Mouse (Mus musculus): ENCODE results near the gene Usp4. TPM values are rescaled to one million over a fixed set of nuclear protein-coding genes. Genes with fewer than 3 reads are reported as not detected.

Gene Usp4
- polyA plus RNA-seq, 1 experiment from 2014 or later: 113 TPM

DNA sequence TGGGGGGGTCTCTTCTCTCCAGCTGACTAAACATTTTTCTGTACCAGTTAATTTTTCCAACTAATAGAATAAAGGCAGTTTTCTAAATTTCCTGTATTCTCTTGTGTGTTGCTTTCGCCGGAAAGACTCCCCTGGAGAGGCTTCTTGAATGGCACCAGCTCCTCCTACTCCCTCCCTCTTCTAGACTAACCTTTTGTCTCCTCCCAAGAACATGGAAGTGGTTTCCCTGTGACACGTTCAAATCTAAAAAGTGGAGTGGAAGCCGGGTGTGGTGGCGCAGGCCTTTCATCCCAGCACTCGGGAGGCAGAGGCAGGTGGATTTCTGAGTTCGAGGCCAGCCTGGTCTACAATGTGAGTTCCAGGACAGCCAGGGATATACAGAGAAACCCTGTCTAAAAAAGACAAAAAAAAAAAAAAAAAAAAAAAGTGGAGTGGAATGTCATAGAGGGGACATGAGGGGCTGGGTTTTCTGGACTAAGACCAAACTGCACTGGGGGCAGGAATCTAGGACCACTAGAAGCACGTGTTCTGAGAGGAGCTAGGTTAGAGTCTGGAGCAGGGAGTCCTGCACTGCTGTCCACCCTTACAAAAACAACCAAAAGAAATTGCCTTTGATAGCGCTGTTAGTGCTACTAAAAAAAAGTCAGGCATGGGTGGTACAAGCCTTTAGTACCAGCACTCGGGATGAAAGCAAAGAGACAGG lies 9.7 kb upstream of the Usp4 start:
- no peak for TF ChIP-seq CTCF (IDR thresholded peaks at IDR 0.05; ENCODE audit: low read depth)
- H3K4me3 ChIP-seq (ENCODE audit: low read depth, low read length): peak overlapping the region; percentile 81; the same call in 1 of the 2 replicates
- no peak overlapping the region for H3K9ac ChIP-seq
- ATAC-seq (ENCODE audit: insufficient read depth): no peak
- no peaks in the 10 kb centered on the region for H3K27me3 ChIP-seq (ENCODE audit: insufficient read depth, low read length)
- H3K9me3 ChIP-seq (ENCODE audit: low read depth, low read length): no peaks in the 10 kb centered on the region
- no peak for DNase-seq
- H3K4me2 ChIP-seq: peak overlapping the region; percentile 85
- peaks cover 3% of the 10 kb centered on the region for H3K4me1 ChIP-seq (ENCODE audit: insufficient read depth)
- WGBS: 67% methylated on average over 10 of the region's 10 CpGs
- H3K27ac ChIP-seq (ENCODE audit: low read depth): peak overlapping the region; percentile 96
- H3K36me3 ChIP-seq (ENCODE audit: insufficient read depth): peaks cover 51% of the 10 kb centered on the region

- Histone ChIP-seq H3K4me3 (ENCODE audit: low read depth, low read length) (peak overlapping the region; percentile 81), H3K4me2 (peak overlapping the region; percentile 85), H3K9me3 (ENCODE audit: low read depth, low read length) (no peaks in the 10 kb centered on the region), H3K36me3 (ENCODE audit: insufficient read depth) (peaks cover 46% of the 10 kb centered on the region), H3K9ac (peak overlapping the region; percentile 87), H3K27me3 (ENCODE audit: insufficient read depth, low read length) (no peaks in the 10 kb centered on the region), H3K4me1 (ENCODE audit: insufficient read depth) (peaks cover 3% of the 10 kb centered on the region), H3K27ac (ENCODE audit: low read depth) (peak overlapping the region; percentile 96)
- peak; percentile 13 for ATAC-seq (ENCODE audit: insufficient read depth)
- no peak for TF ChIP-seq CTCF (IDR thresholded peaks at IDR 0.05; ENCODE audit: low read depth)
- 30% methylated on average over 6 of the region's 6 CpGs for WGBS
- DNase-seq: no peak
Measured at GRCm38 (mm10) chr9:108338551-108338885, 9.1 kb upstream of the Usp4 start.

- Histone ChIP-seq H3K27me3 (ENCODE audit: insufficient read depth, low read length) (no peaks in the 10 kb centered on the region), H3K36me3 (ENCODE audit: insufficient read depth) (peaks cover 40% of the 10 kb centered on the region), H3K9ac (peak within 1 kb of the TSS; percentile 87), H3K4me2 (peak within 1 kb of the TSS; percentile 85), H3K27ac (ENCODE audit: low read depth) (peak within 1 kb of the TSS; percentile 96), H3K4me1 (ENCODE audit: insufficient read depth) (peaks cover 3% of the 10 kb centered on the region), H3K9me3 (ENCODE audit: low read depth, low read length) (no peaks in the 10 kb centered on the region), H3K4me3 (ENCODE audit: low read depth, low read length) (peak within 1 kb of the TSS; percentile 81)
- no peak for TF ChIP-seq CTCF (IDR thresholded peaks at IDR 0.05; ENCODE audit: low read depth)
- ATAC-seq (ENCODE audit: insufficient read depth): peak; percentile 97
- DNase-seq: peak; percentile 97
- under 1% methylated on average over 49 of the region's 49 CpGs for WGBS
Measured at GRCm38 (mm10) chr9:108338886-108339781, 8.5 kb upstream of the Usp4 start, which contains the start of gene Gpx1. Gpx1 (plus strand) TSS chr9:108338903.

- H3K4me1 ChIP-seq (ENCODE audit: insufficient read depth): peaks cover 3% of the 10 kb centered on the region
- DNase-seq (peak; percentile 27), ATAC-seq (ENCODE audit: insufficient read depth) (no peak)
- TF ChIP-seq CTCF (IDR thresholded peaks at IDR 0.05; ENCODE audit: low read depth): no peak
- peak overlapping the region; percentile 96 for H3K27ac ChIP-seq (ENCODE audit: low read depth)
- H3K27me3 ChIP-seq (ENCODE audit: insufficient read depth, low read length): no peaks in the 10 kb centered on the region
- peak overlapping the region; percentile 85 for H3K4me2 ChIP-seq
- H3K36me3 ChIP-seq (ENCODE audit: insufficient read depth): peaks cover 32% of the 10 kb centered on the region
- H3K9me3 ChIP-seq (ENCODE audit: low read depth, low read length): no peaks in the 10 kb centered on the region
- 8% methylated on average over 20 of the region's 20 CpGs for WGBS
- H3K9ac ChIP-seq: peak overlapping the region; percentile 87
- peak overlapping the region; percentile 81 for H3K4me3 ChIP-seq (ENCODE audit: low read depth, low read length)
Measured at GRCm38 (mm10) chr9:108339886-108340257, 7.8 kb upstream of the Usp4 start.

DNA sequence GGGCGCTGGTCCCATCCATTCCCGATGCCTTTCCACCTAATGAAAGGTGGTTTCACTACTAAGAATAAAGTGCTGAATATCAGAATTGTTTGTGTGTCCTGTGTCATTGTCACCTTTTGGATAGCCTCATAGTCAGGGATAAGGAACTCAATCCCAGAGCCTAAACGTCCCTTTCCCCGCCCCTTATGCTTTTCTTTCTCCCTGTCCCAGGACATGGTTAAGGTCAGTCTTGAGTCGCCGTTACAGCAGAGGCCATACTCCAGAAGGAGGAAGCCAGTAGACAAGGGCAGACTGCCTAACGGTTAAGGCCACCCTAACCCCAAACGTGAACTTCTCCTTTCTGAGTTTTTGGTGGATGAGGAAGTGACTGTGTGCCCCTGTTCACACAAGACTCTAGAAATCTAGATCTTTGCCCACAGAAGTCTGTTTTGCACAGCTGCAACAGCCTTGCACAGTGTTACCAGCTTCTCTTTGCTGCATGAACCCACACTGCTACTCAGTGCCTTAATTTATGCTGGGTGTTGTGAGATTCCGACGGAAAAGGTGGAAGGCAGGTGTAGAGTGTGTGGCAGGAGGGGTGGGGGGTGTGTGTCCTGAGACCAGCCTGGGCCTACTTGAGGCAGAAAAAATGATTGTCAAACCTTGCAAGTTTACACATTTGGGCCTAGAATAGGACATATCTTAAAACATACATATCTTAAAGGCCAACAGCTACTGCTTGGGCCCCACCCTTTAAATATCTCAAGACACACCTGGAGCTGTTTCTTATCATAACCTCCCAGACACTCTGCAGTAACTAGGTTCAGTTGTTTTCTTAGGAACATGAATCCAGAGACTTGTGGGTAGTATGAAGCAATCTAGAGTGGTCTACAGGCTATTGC lies 7.2 kb upstream of the Usp4 start:
- no peaks in the 10 kb centered on the region for H3K27me3 ChIP-seq (ENCODE audit: insufficient read depth, low read length)
- peak overlapping the region; percentile 81 for H3K4me3 ChIP-seq (ENCODE audit: low read depth, low read length)
- H3K9me3 ChIP-seq (ENCODE audit: low read depth, low read length): no peaks in the 10 kb centered on the region
- WGBS: 41% methylated on average over 10 of the region's 10 CpGs
- no peak for ATAC-seq (ENCODE audit: insufficient read depth)
- peaks cover 26% of the 10 kb centered on the region for H3K36me3 ChIP-seq (ENCODE audit: insufficient read depth)
- peaks cover 3% of the 10 kb centered on the region for H3K4me1 ChIP-seq (ENCODE audit: insufficient read depth)
- TF ChIP-seq CTCF (IDR thresholded peaks at IDR 0.05; ENCODE audit: low read depth): no peak
- H3K27ac ChIP-seq (ENCODE audit: low read depth): peak overlapping the region; percentile 96
- H3K4me2 ChIP-seq: peak overlapping the region; percentile 85
- DNase-seq: peak; percentile 9
- H3K9ac ChIP-seq: peak overlapping the region; percentile 87

DNA sequence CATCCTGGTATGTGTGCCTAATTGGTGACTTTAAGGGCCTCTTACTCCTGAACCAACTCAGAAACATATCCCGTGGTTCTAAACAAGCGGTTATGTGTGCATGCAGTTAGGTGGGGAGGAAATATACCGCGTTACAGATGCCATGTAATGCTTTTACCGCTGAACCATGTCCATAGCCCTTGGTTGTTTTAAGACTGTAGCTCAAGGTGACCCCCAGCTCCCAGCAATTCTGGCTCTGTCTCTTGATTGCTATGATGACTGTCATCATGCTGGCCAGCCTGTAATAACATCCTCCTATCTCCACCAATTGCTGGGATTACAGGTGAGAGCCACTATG lies 6.5 kb upstream of the Usp4 start:
- Histone ChIP-seq H3K4me3 (ENCODE audit: low read depth, low read length) (0 out of 2 replicates have a peak overlapping the region, but pooled peaks have one; percentile 81), H3K27ac (ENCODE audit: low read depth) (peak overlapping the region; percentile 65), H3K4me2 (peak overlapping the region; percentile 85), H3K36me3 (ENCODE audit: insufficient read depth) (peaks cover 20% of the 10 kb centered on the region), H3K4me1 (ENCODE audit: insufficient read depth) (peaks cover 3% of the 10 kb centered on the region), H3K27me3 (ENCODE audit: insufficient read depth, low read length) (no peaks in the 10 kb centered on the region), H3K9ac (peak overlapping the region; percentile 13; the same call in 1 of the 2 replicates), H3K9me3 (ENCODE audit: low read depth, low read length) (no peaks in the 10 kb centered on the region)
- WGBS: 86% methylated on average over 5 of the region's 5 CpGs
- no peak for DNase-seq
- ATAC-seq (ENCODE audit: insufficient read depth): no peak
- no peak for TF ChIP-seq CTCF (IDR thresholded peaks at IDR 0.05; ENCODE audit: low read depth)
